Mouse (Mus musculus) kidney, postnatal 0 days (tissue): Measurements from ENCODE around the gene Polr3g. TPM values are rescaled to one million over a fixed set of nuclear protein-coding genes. Genes with fewer than 3 reads are reported as not detected.

Source experiments
- ATAC-seq: fragments of 200-750 bp; cut with Nextera tagmentation; replicated peaks from 2 replicates; pipeline ENCODE4 v1.8.0; 2017; ENCODE audit warnings: low read depth, moderate number of reproducible peaks, moderate TSS enrichment, moderate library complexity; ENCODE audit not compliant: low FRiP score
- DNase-seq: peaks from one replicate; pipeline ENCODE4 v3.0.0-alpha.2; 2016; ENCODE audit warnings: low spot score
- H3K27ac ChIP-seq: fragments of 300-500 bp; sonication (generic); 2 replicates; pipeline ENCODE4 v1.5.1; 2014; ENCODE audit warnings: mild to moderate bottlenecking
- H3K27me3 ChIP-seq: fragments of 300-500 bp; sonication (generic); 2 replicates; pipeline ENCODE4 v1.6.1; 2014; ENCODE audit warnings: low read length, mixed read lengths; ENCODE audit not compliant: insufficient read depth
- H3K36me3 ChIP-seq: fragments of 300-500 bp; sonication (generic); 2 replicates; pipeline ENCODE4 v1.6.1; 2014; ENCODE audit warnings: low read length, mixed read lengths; ENCODE audit not compliant: insufficient read depth
- H3K4me1 ChIP-seq: fragments of 300-500 bp; sonication (generic); replicated peaks from 2 replicates; pipeline ENCODE4 v1.6.1; 2014; ENCODE audit warnings: antibody characterized with exemption, low read length, mixed read lengths; ENCODE audit not compliant: insufficient read depth
- H3K4me2 ChIP-seq: fragments of 300-500 bp; sonication (generic); 2 replicates; pipeline ENCODE4 v1.6.1; 2014; ENCODE audit warnings: mild to moderate bottlenecking, low read length, moderate library complexity, mixed read lengths
- H3K4me3 ChIP-seq: fragments of 300-500 bp; sonication (generic); replicated peaks from 2 replicates; pipeline ENCODE4 v1.5.1; 2014; ENCODE audit warnings: low read depth, low read length
- H3K9ac ChIP-seq: fragments of 300-500 bp; sonication (generic); 2 replicates; pipeline ENCODE4 v1.6.1; 2014; ENCODE audit warnings: low read depth, low read length
- H3K9me3 ChIP-seq: fragments of 300-500 bp; sonication (generic); replicated peaks from 2 replicates; pipeline ENCODE4 v1.6.1; 2016; ENCODE audit warnings: low read length, inconsistent platforms, mixed read lengths
- CTCF ChIP-seq: IDR thresholded peaks from 2 replicates; pipeline ENCODE4 v1.5.1; 2016; ENCODE audit warnings: antibody characterized with exemption, low read depth, mild to moderate bottlenecking, moderate library complexity
- WGBS: fragments of 180-500 bp; shearing (Covaris S2); extraction: QIAGEN DNeasy Blood & Tissue Kit; methylation state at CpG from one replicate; pipeline ENCODE4 v1.1.7; 2014; 5-methylcytosine and 5-hydroxymethylcytosine counted together
- polyA plus RNA-seq: library from polyadenylated mRNA; unstranded; fragments of >200 nt; fragmentation: Nextera tagmentation; extraction: Ambion mirVana; gene quantifications from 2 replicates; pipeline ENCODE4 v1.2.1, GENCODE M21; 2015

Polr3g gene
- polyA plus RNA-seq: 7.8 and 8.1 TPM in 2 replicates

GRCm38 (mm10) chr13:81710775-81711545, at the start of gene Polr3g, which contains the start of gene Mblac2:
TSS of gene Polr3g (minus strand) at chr13:81711013.
TSS of gene Mblac2 (plus strand) at chr13:81711341.
- H3K4me3 ChIP-seq: peak within 1 kb of the TSS; percentile 81
- H3K4me1 ChIP-seq: peaks cover 6% of the 10 kb centered on the region
- ATAC-seq (peak; percentile 97), DNase-seq (peak; percentile 95)
- peak within 1 kb of the TSS; percentile 86 for H3K27ac ChIP-seq
- no peaks in the 10 kb centered on the region for H3K36me3 ChIP-seq
- no peaks in the 10 kb centered on the region for H3K9me3 ChIP-seq
- TF ChIP-seq CTCF: peak; percentile 32; the same call in 1 of the 2 replicates
- H3K4me2 ChIP-seq: peak within 1 kb of the TSS; percentile 94
- H3K27me3 ChIP-seq: no peaks in the 10 kb centered on the region
- WGBS: 2% methylated on average over 61 of the region's 61 CpGs
- H3K9ac ChIP-seq: peak within 1 kb of the TSS; percentile 72

GRCm38 (mm10) chr13:81760379-81760778, 49.6 kb upstream of the Polr3g start:
- H3K4me2 ChIP-seq: no peak overlapping the region
- ATAC-seq (peak; percentile 66), DNase-seq (peak; percentile 73)
- H3K4me3 ChIP-seq: no peak overlapping the region
- H3K36me3 ChIP-seq: no peaks in the 10 kb centered on the region
- no peaks in the 10 kb centered on the region for H3K4me1 ChIP-seq
- H3K9ac ChIP-seq: no peak overlapping the region
- H3K9me3 ChIP-seq: no peaks in the 10 kb centered on the region
- no peaks in the 10 kb centered on the region for H3K27me3 ChIP-seq
- WGBS: 37% methylated on average over 3 of the region's 3 CpGs
- peak; percentile 79 for TF ChIP-seq CTCF
- no peak overlapping the region for H3K27ac ChIP-seq

GRCm38 (mm10) chr13:81757058-81757660, 46.3 kb upstream of the Polr3g start:
- 82% methylated on average over 5 of the region's 5 CpGs for WGBS
- Histone ChIP-seq H3K4me3 (no peak overlapping the region), H3K9ac (no peak overlapping the region), H3K4me1 (no peaks in the 10 kb centered on the region), H3K36me3 (no peaks in the 10 kb centered on the region), H3K9me3 (no peaks in the 10 kb centered on the region), H3K27ac (no peak overlapping the region), H3K27me3 (no peaks in the 10 kb centered on the region), H3K4me2 (no peak overlapping the region)
- TF ChIP-seq CTCF: no peak
- ATAC-seq (no peak), DNase-seq (no peak)

GRCm38 (mm10) chr13:81755324-81755723, 44.5 kb upstream of the Polr3g start:
- DNase-seq: no peak
- no peaks in the 10 kb centered on the region for H3K4me1 ChIP-seq
- H3K4me2 ChIP-seq: no peak overlapping the region
- H3K4me3 ChIP-seq: no peak overlapping the region
- TF ChIP-seq CTCF: no peak
- no peaks in the 10 kb centered on the region for H3K9me3 ChIP-seq
- H3K27me3 ChIP-seq: no peaks in the 10 kb centered on the region
- H3K36me3 ChIP-seq: no peaks in the 10 kb centered on the region
- no peak overlapping the region for H3K27ac ChIP-seq
- H3K9ac ChIP-seq: no peak overlapping the region
- 100% methylated on average over 1 of the region's 1 CpGs for WGBS
- no peak for ATAC-seq

- Histone ChIP-seq H3K36me3 (no peaks in the 10 kb centered on the region), H3K4me3 (no peak overlapping the region), H3K27me3 (no peaks in the 10 kb centered on the region), H3K9me3 (no peaks in the 10 kb centered on the region), H3K9ac (no peak overlapping the region), H3K4me1 (no peaks in the 10 kb centered on the region), H3K4me2 (no peak overlapping the region), H3K27ac (no peak overlapping the region)
- DNase-seq (peak; percentile 15), ATAC-seq (no peak)
- no peak for TF ChIP-seq CTCF
Observed at GRCm38 (mm10) chr13:81754878-81755277, 44.1 kb upstream of the Polr3g start.

- H3K4me1 ChIP-seq: no peaks in the 10 kb centered on the region
- no peak overlapping the region for H3K4me2 ChIP-seq
- TF ChIP-seq CTCF: no peak
- no peaks in the 10 kb centered on the region for H3K27me3 ChIP-seq
- H3K36me3 ChIP-seq: no peaks in the 10 kb centered on the region
- ATAC-seq (0 out of 2 replicates have a peak, but pooled peaks have one; percentile 25), DNase-seq (no peak)
- no peak overlapping the region for H3K27ac ChIP-seq
- H3K9me3 ChIP-seq: no peaks in the 10 kb centered on the region
- H3K4me3 ChIP-seq: no peak overlapping the region
- no peak overlapping the region for H3K9ac ChIP-seq
- WGBS: 40% methylated on average over 2 of the region's 2 CpGs
Observed at GRCm38 (mm10) chr13:81744092-81744396, 33.2 kb upstream of the Polr3g start.
